Mouse (Mus musculus): ENCODE results near the gene Gm28053. TPM values are rescaled to one million over a fixed set of nuclear protein-coding genes. Genes with fewer than 3 reads are reported as not detected.
A peak's percentile ranks its signal among the peaks of the same experiment; 100 is the strongest.

Gm28053 gene
- total RNA-seq, 2 experiments from 2014 or later = not detected

- DNase-seq = no peak
Observed at GRCm38 (mm10) chr6:48741273-48741672, 22.9 kb downstream of the Gm28053 start.

GRCm38 (mm10) chr6:48741711-48742206 lies 23.4 kb downstream of the Gm28053 start:
- no peak for DNase-seq

- DNase-seq = no peak
Observed at GRCm38 (mm10) chr6:48742422-48743351, 24.3 kb downstream of the Gm28053 start.

- no peak for DNase-seq
Observed at GRCm38 (mm10) chr6:48745490-48745889, 27.1 kb downstream of the Gm28053 start.

- DNase-seq = peak; percentile 34
Observed at GRCm38 (mm10) chr6:48745959-48746889, 27.8 kb downstream of the Gm28053 start, which contains the start of gene Gimap5. Gene Gimap5 (plus strand): TSS chr6:48746197.

GRCm38 (mm10) chr6:48747091-48747966 lies 28.9 kb downstream of the Gm28053 start:
- no peak for DNase-seq

- DNase-seq = no peak
Observed at GRCm38 (mm10) chr6:48763567-48764270, 45.3 kb downstream of the Gm28053 start.

GRCm38 (mm10) chr6:48764496-48764895 lies 46.1 kb downstream of the Gm28053 start:
- DNase-seq = no peak

GRCm38 (mm10) chr6:48768178-48768869 lies 49.9 kb downstream of the Gm28053 start:
- DNase-seq = no peak

GRCm38 (mm10) chr6:48768933-48769332 lies 50.5 kb downstream of the Gm28053 start:
- no peak for DNase-seq

GRCm38 (mm10) chr6:48770696-48771095 lies 52.3 kb downstream of the Gm28053 start, which contains the start of gene Gimap3:
Gene Gimap3 (minus strand): TSS chr6:48770851.
- DNase-seq = no peak

- peak; percentile 55 for DNase-seq
Observed at GRCm38 (mm10) chr6:48772030-48772429, 53.6 kb downstream of the Gm28053 start.

- DNase-seq = no peak
Observed at GRCm38 (mm10) chr6:48784406-48784805, 66.0 kb downstream of the Gm28053 start.

- peak; percentile 16 for DNase-seq
Observed at GRCm38 (mm10) chr6:48785189-48785588, 66.8 kb downstream of the Gm28053 start.

- DNase-seq = no peak
Observed at GRCm38 (mm10) chr6:48785601-48786000, 67.2 kb downstream of the Gm28053 start.

GRCm38 (mm10) chr6:48787867-48788266 lies 69.5 kb downstream of the Gm28053 start:
- no peak for DNase-seq

GRCm38 (mm10) chr6:48801897-48802296 lies 83.5 kb downstream of the Gm28053 start:
- no peak for DNase-seq
